Mouse (Mus musculus) left cerebral cortex, postnatal 36 days (tissue): ENCODE measurements around the gene Gpc6. TPM values are rescaled to one million over a fixed set of nuclear protein-coding genes. Genes with fewer than 3 reads are reported as not detected.
A peak's percentile ranks its signal among the peaks of the same experiment; 100 is the strongest.
"Not testable (repeated sequence)": the region's sequence is repeated elsewhere in the genome, so short reads cannot be mapped to it uniquely, and the experiment has no call there.

ENCODE experiments used
- DNase-seq, 2 experiments: peaks; one replicate each; pipeline ENCODE4 v3.0.0; 2021 to 2022; ENCODE audit warnings: low spot score in 2 of 2, mixed read lengths in 1 of 2
- intact Hi-C: fragments of 180-260 bp; cut with DNase I; formaldehyde crosslinking; loops from one replicate; pipeline ENCODE4 v1.15.1; 2025
- total RNA-seq, 2 experiments: library from RNA; stranded (reverse); gene quantifications; 2 replicates each; pipeline ENCODE4 v1.2.3; 2021

The Gpc6 gene
- total RNA-seq, 2 experiments from 2014 or later: 15.5 to 16.2 TPM

DNA sequence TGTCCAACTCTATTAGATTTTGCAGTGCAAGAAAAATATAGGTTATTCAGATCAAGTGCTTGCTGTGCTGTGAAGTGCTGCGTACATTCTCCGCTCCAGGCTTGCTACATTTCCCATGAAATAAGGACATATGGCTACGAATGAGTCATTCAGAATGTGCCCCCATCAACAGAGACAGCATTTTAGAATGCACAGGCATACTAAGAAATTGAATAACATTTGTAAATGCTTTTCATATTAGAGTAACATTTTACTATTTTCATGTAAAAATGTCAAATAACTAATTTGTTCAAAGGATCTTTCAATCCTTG is 483.4 kb downstream of the Gpc6 start:
- DNase-seq: no peak
- intact Hi-C loops: no loop called here

GRCm38 (mm10) chr14:117409778-117410177 is 484.7 kb downstream of the Gpc6 start:
- intact Hi-C loops: no loop called here
- DNase-seq: no peak

GRCm38 (mm10) chr14:117410511-117410910 is 485.4 kb downstream of the Gpc6 start:
- intact Hi-C loops: no loop called here
- DNase-seq: no peak

DNA sequence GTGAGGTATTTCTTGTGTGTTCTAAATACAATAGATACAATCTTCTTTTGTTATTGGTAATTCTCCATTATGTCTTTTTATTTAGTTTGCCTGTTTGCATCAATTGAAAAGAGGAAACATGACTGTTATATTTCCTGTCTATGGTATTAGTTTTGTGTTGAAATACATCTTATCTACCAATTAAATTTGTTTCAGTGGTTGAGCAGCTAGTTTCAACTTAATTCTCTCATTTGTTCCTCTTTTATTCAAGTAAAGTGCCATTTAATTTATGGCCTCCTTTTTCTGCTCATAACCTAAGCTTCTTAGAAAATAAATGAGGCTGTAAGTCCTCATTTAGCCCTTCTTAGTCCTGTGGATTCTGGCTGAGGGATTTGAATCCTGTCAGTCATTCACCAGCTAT is 489.9 kb downstream of the Gpc6 start:
- intact Hi-C loops: no loop called here
- DNase-seq: no peak

DNA sequence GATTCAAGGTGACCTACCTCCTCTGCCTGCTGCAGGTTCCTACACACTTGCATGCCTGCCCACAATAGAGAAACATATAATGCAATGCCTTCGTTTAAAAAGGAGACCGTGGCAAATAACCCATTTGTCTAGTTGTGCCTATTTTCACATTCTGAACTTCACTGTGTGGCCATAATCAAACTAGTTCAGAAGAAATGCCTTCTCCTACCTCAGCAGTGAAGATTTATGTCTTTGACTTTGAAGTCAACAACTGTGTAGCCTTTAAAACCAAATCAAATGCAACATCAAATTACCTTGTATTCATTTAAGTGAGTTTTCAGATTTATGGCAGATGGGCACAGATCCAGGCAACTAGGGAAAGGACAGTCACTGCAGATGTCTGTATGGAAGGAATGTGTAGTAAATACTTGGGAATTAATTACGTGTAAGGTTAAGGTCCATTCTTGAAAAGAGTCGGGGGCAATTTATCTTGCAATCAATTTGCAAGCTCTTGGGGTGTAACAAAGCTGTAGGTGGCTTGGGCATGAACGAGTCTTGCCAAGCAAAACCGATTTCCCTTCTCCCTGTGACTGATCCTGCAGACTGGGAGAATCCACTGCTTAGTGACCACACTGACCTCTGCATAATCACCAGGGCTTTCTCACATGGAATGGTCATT is 494.6 kb downstream of the Gpc6 start:
- no peak for DNase-seq
- intact Hi-C loops: no loop called here

DNA sequence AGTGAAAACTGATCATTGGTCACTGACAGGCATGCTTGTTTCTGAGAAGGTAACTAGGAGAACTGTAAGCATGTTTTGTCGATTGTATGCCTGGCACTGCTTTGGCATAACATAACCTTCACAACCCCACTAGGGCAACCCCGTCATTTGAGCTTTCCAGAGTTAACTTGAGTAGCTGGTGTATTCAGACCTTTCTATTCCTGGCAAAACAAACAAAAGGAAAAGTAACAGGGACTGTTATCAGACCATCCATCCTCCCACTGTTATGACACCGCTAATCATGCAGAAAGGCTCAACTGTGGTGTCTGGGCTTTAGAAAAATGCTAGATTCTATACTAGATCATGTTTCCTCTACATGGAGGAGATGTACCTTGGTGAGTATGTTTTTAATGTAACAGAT is 496.1 kb downstream of the Gpc6 start:
- DNase-seq: no peak

GRCm38 (mm10) chr14:117426116-117426515 is 501.0 kb downstream of the Gpc6 start:
- no peak for DNase-seq
- intact Hi-C loops: no loop called here

More for the DNA sequence above, 496.1 kb downstream of the Gpc6 start:
- intact Hi-C loops: no loop called here

- DNase-seq: no peak
- intact Hi-C loops: no loop called here
Measured at GRCm38 (mm10) chr14:117427776-117428175, 502.7 kb downstream of the Gpc6 start.

GRCm38 (mm10) chr14:117435739-117436138 is 510.6 kb downstream of the Gpc6 start:
- intact Hi-C loops: no loop called here
- no peak for DNase-seq

- intact Hi-C loops, DNase-seq: not testable (repeated sequence)
Measured at GRCm38 (mm10) chr14:117446675-117447231, 521.6 kb downstream of the Gpc6 start.

DNA sequence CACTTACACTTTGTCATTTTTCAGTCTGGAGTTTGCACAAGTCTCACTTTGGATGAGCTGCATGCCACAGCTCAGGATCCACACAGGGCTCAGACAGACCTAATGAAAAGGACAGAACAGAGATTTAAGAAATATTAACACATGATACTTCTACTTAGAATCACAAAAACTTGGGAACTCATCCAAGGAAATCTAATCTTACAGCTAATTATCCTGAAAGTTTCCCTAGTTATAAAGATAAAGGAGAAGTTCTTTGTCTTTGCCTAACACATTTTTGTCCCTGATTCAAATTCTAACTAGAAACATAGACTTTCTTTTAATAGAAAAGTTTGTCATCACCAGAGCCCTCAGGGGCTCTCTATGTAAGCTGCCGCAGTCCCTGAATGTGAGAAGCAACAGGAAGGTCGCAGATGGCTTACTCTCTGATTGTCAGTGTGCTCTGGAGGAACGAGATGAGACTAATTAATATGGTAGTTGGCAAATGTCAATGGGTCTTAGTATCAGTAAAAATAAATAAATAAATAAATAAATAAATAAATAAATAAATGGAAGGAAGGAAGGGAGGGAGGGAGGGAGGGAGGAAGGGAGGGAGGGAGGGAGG is 526.4 kb downstream of the Gpc6 start:
- intact Hi-C loops: no loop called here
- DNase-seq: no peak

DNA sequence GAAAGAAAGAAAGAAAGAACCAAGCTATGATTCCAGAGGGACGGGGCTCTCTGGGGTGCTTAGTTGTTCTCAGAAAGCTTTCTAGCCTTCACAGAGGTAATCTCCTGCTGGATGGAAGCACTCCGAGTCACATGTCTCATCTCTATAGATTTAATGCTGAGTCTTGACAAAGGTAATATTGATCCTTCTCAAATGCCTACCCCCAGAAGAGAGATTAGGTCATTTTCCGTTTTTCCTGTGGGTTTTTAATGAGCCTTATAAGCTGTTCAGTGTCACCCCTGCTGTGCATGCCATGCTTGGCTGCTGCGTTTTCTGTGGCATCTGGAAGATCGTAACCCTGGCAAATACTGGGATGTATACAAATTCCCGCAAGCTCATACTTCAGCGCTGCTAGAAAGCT is 527.0 kb downstream of the Gpc6 start:
- intact Hi-C loops: no loop called here
- no peak for DNase-seq

GRCm38 (mm10) chr14:117473378-117473777 is 548.3 kb downstream of the Gpc6 start:
- no peak for DNase-seq

GRCm38 (mm10) chr14:117478879-117479278 is 553.8 kb downstream of the Gpc6 start:
- DNase-seq: no peak
- intact Hi-C loops: no loop called here

More at GRCm38 (mm10) chr14:117473378-117473777, 548.3 kb downstream of the Gpc6 start:
- intact Hi-C loops: no loop called here

- intact Hi-C loops: no loop called here
- no peak for DNase-seq
Measured at GRCm38 (mm10) chr14:117487161-117487754, 562.1 kb downstream of the Gpc6 start.

GRCm38 (mm10) chr14:117490469-117490868 is 565.4 kb downstream of the Gpc6 start:
- no peak for DNase-seq
- intact Hi-C loops: no loop called here

- no peak for DNase-seq
- intact Hi-C loops: no loop called here
Measured at GRCm38 (mm10) chr14:117495118-117495517, 570.0 kb downstream of the Gpc6 start.

DNA sequence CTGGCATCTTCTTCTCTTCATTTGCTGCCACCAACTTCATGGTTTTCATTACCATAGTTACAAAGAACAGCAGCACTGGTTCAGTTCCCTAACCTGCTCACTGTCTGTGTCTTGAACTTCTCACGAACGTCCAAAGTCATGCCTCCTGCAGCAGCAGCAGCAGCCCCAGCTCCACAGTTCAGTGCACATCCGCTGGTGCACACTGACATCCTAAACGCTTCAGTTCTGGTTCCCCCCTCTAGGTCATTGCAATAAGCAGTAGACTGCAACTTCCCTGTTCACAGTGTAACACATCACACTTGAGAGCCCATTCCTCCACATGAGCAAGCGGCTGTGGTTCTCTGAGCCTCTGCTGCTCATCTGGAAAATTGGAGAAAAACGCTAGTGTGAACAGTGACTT is 573.7 kb downstream of the Gpc6 start:
- DNase-seq: no peak
- intact Hi-C loops: no loop called here

DNA sequence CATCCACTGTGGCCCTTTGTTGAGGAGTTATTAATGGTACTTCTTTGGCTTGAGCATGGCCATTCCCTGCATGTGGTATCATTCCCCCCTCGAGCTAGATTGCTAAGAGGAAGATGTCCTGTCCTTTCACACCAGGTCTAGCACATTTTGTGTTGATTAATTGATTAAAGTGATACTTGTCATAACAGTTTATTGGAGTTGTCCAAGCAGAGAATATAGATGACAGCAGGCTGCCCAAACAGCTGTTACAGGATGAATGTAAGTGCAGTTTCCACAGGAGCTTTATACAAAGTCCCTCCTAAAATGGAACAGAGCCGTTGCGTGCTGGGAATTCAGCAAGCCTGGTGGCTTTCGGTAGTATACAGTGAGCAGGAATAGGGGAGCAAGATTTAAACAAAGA is 574.2 kb downstream of the Gpc6 start:
- DNase-seq: no peak
- intact Hi-C loops: no loop called here

- DNase-seq: no peak
- intact Hi-C loops: no loop called here
Measured at GRCm38 (mm10) chr14:117514829-117515228, 589.7 kb downstream of the Gpc6 start.

DNA sequence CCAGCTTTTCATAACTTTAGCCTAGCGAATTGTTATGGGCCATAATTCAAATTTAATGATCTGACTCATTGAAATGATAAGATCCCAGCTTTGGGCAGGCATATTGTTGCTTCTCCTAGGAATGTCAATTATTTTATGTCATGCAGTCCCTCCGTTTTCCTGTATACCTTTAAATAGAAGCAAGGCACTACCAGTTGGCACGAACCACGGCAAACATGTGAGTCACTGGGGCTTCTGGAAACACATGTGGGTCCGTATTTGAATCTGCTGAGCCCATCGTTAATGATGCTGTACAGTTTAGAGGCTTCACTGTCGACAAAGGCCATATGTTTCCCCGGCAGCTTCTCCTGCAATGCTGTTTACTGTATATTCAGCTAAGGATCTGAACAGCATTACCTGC is 594.5 kb downstream of the Gpc6 start:
- intact Hi-C loops: no loop called here
- DNase-seq: peak; percentile 8 to 17
